Mouse (Mus musculus) spleen, adult 18-20 months (tissue): ENCODE data around the gene Zfc3h1.

ENCODE experiments used
- DNase-seq, 2 experiments: peaks; one replicate each; pipeline ENCODE4 v3.0.0; 2022; ENCODE audit warnings: mixed read lengths in 2 of 2

Zfc3h1 gene

DNA sequence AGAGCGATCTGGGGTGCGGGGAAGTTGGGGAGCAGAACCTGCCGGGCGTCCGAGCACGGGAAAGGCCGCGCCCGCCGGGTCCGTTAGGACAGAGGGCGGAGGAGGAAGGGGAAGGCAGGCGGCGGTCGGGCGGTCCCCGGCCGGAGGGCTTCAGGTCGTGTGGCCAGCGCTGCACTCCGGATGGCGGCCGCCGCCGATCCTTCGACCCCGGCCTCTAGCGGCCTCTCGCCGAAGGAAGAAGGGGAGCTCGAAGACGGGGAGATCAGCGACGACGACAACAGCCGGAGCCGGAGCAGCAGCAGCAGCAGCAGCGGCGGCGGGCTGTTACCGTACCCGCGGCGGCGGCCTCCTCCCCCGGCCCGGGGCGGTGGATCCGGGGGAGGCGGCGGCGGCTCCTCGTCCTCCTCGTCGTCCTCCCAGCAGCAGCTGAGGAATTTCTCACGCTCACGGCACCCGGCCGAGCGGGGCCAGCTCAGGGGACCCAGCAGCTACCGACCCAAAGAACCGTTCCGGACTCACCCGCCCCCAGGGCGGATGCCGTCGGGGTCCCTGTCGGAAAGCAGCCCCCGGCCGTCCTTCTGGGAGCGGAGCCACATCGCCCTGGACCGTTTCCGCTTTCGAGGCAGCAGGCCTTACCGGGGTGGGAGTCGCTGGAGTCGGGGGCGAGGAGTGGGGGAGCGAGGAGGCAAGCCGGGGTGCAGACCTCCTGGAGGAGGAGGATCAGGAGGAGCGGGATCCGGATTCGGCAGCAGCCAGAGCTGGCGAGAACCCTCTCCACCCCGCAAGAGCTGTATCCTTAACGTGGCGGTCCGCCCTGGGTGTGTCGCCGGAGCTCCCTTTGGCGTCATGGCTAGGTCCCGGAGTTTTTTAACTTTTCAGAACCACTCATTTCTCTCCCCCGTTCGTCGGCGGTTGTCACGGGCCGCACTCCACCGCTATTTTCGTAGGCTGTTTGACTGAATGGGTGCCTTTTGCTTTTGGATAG, 551 bp downstream of the Zfc3h1 start:
- peak; percentile 55 to 61 for DNase-seq

DNA sequence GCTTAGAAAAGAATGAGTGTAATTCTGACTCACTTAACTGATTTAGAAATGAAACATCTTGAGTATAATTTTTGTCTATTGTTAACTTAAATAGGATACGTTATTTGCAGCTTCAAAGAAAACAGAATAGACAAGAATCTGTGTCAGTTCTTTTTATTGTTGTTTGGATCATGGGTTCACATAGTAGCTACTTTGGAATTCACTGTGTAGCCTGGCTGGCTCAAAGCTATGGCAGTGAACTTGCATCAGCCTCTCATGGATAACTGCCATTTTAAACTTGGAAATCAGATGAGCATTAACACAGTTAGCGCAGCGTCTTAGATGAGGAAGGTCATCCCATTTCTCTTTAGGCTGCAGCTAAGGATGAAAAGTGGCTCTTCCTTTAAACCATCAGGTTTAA, 3.1 kb downstream of the Zfc3h1 start:
- no peak for DNase-seq

DNA sequence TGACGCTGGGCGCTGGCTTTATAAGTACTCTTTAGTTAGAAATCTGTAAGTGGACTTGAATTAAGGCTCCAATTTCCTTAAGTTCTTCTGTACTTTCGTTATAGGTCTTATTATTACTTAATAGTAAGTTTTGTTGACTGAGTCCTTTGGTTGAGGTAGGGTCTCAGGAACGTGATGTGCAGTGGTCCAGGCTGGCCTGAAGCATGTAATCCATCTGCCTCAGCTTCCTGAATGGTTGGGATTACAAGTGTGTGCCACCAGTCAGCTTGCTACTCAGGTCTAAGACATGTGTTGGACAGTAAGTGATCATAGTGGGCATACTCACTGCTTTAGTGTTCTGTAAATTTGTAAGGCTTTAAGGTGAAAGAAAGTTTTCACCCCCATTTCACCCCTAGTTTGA, 6.3 kb downstream of the Zfc3h1 start:
- no peak for DNase-seq

DNA sequence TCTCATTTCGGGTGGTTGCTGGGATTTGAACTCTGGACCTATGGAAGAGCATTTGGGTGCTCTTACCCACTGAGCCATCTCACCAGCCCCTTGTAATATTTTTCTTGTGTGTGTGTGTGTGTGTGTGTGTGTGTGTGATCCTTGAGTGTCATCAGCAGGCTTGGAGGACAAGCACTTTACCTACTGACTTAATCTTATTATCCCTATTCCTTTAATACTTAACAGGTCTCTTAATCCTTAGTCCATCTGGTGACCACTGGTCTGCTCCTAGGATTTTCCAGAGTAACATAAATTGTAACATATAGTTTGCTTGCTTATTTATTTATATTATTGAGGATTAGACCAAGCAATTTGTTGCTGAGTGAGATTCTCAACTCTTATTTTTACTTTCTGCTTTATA, 7.1 kb downstream of the Zfc3h1 start:
- no peak for DNase-seq

DNA sequence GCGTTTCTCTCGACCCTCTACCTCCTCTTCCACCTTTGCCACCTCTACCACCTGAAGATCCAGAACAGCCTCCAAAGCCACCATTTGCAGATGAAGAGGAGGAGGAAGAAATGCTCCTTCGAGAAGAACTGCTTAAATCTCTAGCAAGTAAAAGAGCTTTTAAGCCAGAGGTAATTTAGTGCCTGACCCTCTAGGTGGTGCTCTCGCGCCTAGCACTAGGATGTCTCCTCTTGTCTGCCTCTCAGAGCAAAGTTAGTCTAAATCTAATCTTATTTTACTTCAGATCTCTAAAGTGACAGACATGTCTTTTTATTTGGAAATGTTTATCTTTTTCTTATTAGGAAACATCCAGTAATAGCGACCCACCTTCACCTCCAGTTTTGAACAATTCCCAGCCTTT, 21.6 kb downstream of the Zfc3h1 start:
- DNase-seq, result peak; percentile 12 to 59

DNA sequence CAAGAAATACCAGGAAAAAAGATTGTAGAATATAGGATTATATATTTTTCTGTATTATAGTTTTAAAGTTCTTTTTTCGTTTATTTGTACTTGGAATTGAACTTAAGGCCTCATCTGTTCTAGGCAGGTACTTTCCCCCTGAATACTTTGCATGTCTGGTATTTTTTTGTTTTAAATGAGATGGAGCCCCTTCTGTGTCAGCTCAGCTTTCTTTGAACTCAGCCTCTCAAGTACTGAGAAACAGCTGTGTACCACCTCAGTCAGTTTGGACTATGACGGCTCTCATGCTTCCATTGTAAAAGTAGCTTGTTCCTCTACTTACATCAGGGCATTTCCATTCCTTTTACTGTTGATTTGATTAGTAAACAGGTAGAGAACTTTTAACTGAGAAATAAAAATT, 28.7 kb downstream of the Zfc3h1 start:
- DNase-seq, result no peak

DNA sequence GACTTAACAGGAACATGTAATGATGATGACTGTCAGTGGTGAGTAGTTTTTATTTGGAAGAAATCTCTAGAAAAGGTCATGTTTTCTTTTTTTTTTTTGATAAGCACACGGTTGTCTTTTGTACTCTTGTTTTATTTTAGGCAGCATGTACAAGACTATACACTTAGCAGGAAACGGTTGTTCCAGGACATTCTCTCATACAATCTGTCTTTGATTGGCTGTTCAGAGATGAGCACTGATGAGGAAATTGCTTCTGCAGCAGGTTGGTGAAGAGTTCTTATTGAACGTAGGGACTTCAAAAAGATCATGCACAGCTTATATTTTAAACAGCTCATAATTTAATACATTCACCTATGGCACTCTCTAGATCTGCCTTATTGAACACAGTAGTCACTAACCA, 29.3 kb downstream of the Zfc3h1 start:
- DNase-seq, result no peak

DNA sequence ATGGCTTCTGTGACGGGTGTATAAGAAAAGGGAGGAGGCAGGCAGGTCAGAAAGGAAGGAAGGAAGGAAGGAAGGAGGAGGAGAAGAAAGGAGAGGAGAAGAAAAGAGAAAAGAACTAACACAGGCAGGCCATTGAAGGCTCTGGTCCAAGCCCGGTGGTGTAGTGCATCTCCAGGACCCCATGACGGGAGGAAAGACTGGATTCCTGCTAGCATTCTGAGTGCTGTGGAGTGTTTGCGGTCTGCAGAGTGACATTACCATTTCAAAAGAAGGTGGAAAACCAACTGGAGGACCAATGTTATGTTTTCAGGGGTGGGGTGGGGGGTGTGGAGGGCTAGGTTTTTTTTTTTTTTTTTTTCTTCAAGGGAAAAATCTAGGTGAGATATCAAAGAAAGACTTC, 37.2 kb downstream of the Zfc3h1 start:
- no peak for DNase-seq

DNA sequence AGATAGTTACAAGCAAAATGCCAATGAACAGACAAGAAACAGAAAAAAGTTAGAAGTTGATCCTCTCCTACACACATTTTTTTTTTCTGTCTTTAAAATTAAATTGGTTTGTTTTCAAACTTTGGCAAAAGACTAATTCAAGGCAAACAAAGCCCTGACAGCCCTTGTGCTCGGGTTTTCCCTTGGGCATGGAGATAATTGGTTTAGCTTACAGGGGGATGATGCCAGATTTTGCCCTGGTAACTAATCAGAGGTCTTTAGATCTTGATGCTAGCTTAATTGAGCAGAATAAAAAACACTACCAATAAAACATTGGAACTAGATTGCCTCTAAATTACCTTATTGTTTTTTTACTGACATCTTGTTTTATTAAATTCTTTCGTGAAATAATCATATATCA, 40.6 kb downstream of the Zfc3h1 start:
- no peak for DNase-seq

DNA sequence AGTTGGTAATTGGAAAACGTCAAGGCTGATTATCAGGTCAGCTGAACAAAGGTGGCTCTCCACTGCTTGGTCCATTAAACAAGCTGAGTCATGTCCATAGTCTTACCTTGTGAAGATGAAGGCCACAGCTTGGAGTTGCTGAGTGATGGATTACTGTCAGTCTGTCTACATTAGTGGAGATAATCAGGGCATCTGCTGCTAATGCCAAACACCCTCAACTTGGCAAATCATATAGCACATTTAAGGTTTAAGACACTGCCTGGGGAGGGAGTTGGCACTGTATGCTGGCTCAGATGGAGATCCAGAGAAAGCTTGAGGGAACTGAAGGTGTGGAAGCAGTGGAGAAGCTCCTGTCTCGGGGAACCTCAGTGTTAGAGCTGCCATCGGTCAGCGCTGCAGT, 52.5 kb downstream of the Zfc3h1 start:
- no peak for DNase-seq

DNA sequence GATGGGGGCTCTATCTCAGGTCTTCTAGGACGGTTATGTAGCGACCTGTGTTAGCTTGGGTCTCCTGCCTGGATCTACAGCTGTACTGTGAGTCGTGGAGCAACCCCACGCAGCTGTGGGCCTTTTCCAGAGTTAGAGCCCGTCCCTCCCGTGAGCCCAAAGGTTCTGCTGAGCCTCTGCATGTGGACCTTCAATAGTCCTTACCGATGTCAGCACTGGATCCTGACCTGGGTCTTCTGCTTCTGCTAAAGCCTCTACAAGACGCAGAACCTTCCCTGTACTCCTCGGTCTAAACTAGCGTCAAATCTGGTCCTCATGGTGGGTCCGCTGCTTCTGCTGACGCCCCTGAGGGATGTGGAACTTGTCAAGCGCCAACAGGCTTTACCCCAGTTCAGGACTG, 63.9 kb downstream of the Zfc3h1 start:
- DNase-seq, result no peak

DNA sequence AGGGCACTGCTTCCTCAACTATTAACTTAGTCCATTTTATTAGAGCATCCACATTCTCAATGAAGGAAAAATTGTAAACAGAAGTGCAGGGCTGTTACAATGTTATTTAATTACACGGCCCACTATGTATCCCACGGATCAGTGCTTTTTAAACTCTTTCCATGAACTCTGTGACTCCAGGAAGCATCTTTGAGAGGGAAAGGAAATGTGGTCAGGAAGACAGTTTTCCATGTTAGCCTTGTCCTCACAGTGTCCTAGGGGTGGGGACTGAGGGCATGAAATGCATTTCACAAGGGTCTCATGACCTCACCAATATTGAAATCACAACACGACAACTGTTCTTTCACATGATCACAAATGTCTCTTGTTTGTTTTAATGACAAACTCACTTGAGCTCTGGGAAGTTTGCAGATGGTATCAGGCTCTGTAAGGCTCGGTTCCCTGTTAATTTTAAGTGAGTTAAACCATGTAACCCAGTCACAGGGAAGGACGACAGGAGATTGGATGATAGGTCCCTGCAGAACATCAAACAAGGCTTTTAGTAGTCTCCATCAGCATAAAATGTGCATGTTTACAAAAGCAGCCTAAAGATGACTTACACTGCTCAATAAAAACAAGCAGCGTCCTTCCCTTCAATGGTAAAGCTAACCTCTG, 72.7 kb downstream of the Zfc3h1 start:
- no peak for DNase-seq

DNA sequence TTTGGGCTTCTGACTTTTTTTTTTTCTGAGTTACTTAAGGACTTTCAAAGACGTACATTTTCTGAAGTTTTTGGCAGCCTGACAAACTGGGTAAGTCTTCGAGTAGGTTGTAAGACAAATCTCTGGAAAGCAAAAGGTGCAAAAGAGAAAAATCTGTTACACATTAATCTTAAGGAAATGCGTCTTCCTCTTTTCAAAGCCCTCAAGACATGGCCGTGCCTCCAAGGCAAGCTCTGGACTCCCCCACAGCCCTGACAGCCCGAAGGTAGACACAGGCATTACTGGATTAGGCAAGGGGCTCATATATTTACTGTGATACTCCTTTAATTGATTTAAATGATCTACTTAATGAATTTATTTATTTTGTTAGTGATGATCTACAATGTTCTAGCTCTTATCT, 77.9 kb downstream of the Zfc3h1 start:
- no peak for DNase-seq

DNA sequence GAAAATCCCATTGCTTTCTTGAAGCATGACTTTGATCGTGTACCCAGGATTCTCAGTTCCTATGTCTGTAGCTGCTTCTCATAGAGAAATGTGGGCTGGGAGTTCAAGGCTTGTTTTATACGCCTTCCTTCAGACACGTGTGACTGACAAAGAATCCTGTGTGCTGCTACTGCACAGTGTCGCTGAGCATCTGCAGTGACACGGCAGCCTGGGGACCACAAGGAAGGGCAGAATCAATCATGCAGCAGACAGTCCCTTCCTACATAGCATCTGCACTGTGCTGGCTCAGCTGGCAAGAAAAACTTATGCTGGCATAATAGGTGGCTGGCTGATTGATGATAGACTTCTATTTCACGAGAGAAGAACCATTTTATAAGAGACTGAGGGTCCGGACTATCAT, 80.3 kb downstream of the Zfc3h1 start:
- no peak for DNase-seq

DNA sequence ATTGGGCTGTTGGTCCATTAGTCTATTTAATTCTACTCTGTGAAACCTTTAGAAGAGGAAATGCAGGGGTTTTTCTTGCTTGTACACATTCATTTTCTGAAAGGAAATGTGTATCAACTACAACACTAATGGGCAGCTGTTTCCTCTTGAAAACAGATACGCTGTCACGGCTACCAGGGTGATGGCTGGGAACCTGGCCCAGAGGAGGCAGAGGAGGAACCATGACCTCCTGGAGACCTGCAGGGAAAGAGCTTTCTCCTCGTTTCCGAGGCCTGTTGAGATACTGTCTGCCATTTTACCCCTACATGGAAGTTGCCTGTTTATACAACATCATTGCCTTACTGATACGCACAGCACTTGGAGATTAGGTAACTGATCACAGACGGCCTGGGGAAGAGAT, 81.0 kb downstream of the Zfc3h1 start:
- DNase-seq, result no peak

DNA sequence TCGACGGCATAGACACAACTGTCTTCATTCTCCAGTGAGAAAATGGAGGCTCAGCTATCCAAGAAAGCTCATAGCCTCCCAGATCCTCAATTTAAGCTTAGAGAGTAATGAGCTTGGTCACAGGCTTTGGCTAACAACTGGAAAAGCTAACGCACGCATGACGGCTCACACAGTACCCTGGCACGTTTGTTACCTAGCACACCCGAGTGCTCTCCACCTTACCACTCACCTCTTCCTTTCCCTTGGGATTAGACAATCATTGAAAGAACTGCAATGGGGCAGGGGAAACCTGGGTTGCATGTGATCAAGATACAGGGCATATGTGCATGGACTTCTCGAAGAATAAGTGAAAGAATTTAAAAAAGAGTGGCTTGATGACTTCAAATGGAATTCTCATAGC, 83.2 kb downstream of the Zfc3h1 start:
- DNase-seq, result no peak

DNA sequence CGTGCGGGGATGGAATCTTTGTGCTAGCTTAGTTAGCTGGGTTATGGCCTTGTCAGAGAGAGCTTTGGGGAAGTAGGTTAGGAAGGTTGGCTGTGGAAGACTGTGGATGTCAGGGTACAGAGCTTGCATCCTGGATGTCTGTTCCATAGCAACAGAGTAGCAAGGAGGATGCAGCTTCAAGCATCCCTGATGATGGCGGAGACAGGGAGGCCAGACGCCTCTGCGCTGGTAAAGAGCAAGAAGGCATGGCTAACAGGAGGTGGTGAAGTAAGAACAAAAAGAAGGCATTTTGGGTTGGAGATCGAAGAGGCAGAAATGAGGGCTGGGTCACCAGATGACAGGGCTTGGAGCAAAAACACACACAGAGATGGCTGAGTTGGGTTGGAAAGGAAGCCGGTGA, 83.9 kb downstream of the Zfc3h1 start:
- no peak for DNase-seq

DNA sequence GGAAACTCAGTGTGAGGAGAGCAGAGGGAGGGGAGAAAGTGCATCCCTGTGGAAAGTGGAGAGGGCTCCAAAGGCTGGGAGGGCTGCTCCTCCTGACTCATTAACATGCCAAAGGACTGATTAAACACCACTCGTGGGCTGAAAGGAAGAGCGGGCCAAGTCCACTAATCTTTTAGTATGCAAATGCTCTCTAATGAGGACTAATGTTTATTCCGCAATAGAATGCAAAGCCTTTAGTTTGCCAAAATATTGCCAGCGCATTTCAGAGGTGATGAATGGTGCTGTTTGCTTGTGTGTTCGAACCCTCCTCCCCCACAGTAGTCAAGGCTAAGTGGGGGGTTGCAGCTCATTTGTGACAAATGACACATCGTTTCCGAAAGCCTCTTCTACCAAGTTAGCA, 84.3 kb downstream of the Zfc3h1 start:
- DNase-seq, result no peak

DNA sequence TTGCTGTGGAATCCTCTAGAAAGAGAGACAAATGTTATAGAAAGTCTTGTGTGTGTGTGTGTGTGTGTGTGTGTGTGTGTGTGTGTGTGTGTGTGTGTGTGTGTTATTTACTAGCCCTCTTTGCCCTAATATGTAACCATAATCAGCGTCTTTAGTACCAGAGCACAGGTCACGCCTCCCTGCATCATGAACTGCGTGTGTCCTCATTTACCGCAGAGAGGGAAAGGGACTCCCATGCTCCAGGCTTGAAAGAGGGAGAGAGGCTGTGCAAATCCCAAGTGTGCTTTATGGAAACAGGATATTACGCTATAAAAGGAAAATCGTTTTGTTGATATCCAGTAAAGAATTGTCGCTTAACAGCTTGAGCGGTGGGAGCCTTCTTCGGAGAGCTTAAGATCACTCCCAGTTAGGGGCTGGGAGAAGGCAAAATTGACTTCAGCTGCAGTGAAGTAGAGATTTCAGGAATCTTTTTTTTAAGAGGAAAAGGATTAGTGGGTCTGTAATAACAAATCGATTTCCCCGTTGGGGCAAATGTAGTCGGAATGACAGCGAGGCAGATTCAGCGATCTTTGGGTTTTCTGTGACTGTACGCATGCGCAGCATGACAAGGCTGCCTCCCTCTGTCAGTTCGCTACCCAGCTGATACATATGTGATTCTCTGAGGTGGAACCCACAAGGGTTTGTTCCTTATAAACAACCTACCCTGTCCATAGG, 86.0 kb downstream of the Zfc3h1 start:
- no peak for DNase-seq

DNA sequence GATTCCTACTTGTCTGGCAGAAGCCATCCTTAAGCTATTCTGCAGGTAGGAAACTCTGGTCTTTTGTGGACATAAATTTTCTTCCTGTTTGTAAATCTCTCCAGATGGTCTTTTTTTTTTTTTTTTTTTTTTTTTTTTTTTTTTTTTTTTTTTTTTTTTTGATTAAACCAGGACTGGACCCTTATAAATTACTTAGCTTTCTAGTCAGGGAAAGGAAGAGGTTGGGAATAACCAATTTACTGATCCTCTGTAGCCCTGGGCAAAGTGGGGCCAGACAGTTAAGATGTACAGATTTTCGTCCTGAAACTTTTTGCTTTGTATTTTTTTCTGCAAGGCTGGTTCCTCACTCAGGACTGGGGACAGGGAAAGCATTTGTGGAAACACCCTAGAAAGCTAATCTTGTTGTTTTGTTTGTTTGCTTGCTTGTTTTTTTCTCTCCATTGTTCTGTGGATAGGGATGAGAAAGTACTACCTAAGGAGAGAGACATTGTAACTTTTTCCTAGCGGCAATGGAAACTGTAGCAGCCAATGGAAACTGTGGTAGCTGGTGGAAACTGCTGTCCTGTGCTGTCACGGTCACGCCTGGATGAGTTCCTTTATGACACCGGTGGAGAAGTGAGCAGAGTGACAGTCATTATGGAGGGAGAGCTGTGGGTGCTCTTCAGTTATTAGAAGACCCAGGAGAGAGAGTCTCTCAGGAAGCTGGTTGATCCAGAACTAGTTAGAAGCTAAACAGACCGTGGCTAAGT, 88.6 kb downstream of the Zfc3h1 start:
- DNase-seq, result no peak

DNA sequence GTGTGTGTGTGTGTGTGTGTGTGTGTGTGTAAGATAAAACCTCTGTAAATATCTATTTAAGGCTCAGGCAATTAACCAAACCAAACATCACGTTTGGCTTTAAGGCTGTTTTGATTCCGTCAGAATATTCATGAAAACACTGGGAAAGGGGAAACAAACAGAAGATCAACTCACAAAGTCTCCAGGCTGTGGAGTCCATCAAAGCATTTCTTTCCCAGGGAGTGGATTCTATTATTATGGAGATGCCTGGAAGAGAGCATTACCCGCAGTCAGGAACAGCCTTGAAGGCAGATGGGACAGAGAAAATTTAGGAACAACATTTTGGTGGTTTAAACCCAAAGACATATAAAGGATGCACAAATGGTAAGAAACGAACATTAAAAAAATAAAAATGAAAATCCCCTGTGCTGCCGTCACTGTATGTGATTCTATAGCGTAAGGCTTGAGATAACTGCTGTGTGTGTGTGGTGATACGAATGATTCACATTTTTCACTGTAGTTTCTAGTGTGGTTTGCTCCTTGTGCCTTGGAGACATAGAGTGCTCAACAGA, 90.3 kb downstream of the Zfc3h1 start:
- DNase-seq, result no peak

DNA sequence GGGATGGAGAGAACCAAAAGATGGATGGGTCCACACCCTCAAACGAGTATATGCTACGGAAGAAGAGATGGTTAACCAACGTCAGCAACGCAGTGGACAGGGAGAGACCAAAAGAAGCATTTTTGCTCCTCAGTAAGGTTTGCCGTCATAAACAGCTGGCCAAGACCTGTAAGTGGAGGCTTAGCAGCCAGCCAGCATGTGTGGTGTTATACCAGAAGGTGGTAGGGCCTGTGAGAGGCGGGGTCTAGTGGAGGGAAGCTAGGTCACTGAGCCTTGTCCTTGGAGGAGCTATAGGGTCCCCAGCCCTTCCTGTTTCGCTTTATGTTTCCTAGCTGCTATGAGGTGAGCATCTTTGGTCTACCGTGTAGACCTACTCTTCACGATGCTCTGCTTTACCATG, 91.7 kb downstream of the Zfc3h1 start:
- no peak for DNase-seq
